Mouse (Mus musculus): ENCODE measurements around the gene Acsl4. TPM values are rescaled to one million over a fixed set of nuclear protein-coding genes. Genes with fewer than 3 reads are reported as not detected.

Acsl4 gene
- polyA plus RNA-seq (2015; fragmentation: Nextera tagmentation; extraction: Ambion mirVana) = 36.9 and 105 TPM in 2 replicates

DNA sequence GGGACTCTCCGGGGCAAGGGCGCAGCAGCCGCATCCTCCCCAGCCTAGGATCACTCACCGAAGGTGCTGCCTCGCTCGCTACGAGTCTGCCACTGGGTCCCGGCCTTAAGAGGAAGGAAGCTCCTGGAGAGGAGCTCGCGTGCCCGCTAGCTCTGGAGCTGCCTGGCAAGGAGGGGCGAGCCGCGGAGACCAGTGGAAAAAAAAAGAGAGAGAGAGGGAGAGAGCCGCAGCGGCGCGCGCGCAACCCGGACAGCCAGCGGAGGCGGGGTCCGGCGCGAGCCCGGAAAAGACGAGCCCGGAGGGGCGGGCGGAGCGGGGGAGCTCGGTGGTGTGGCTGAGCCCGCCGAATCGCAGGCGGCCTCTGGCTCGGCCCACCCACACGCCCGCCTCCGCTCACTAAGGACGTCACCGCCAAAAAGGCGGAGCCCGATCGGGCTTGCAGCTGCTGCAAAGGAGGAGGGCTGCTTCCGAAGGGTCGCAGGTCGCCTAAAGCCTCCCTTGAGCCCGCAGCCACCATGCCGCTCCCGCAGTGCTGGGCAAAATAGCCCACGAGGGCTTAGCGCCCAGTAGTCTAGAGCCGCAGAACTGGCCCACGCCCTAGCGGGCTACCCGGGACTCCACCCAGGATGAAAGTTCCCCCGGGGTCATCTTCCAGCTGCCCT, at the start of gene Acsl4:
Gene Acsl4 (minus strand): TSS at position 289 of the 662 bp plus-strand sequence.

DNA sequence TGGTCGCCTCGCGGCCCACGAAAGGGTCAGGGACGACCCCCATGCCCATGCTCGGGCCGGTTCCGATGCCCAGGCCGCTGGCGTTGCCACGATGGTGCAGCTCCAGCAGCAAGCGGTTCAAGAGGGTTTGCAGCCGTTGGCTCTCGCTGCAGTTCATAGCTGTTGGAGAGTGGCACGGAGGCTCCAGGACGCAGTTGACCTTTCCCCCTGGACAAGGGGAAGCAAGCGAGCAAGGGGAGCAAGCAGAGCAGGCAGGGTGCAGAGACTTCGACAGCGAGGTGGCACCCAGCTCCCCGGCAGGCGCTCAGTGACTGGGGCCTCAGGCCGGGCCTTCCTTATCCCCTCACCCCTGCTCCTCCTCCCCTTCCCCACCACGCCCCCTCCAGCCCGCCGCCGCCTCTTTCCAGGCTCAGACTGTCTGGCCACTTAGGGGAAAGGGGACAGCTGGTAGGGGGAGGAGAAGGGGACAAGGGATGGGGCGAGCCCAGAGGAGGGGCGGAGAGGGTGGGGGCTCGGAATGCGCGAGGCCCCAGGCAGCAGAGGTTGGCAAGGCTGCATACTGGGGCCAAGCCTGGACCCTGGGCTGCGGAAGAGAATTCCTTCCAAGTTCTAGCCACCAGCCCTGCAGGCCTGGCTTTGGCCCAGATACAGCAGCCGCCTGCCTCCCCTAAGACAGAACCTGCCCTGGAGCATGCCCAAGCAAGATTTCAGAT, 84.3 kb downstream of the Acsl4 start, which contains the start of gene Kcne1l:
Gene Kcne1l (minus strand): TSS at position 426 of the 713 bp plus-strand sequence.

Other genes starting within 250 kb of the Acsl4 start
- not detected in 2 replicates for gene Gucy2f, start 193.6 kb downstream of the Acsl4 start, polyA plus RNA-seq (2015; fragmentation: Nextera tagmentation; extraction: Ambion mirVana)
- gene Nxt2, start 163.8 kb downstream of the Acsl4 start, polyA plus RNA-seq (2015; fragmentation: Nextera tagmentation; extraction: Ambion mirVana) = 19.0 and 25.7 TPM in 2 replicates
- gene Kcne1l, start 84.2 kb downstream of the Acsl4 start, polyA plus RNA-seq (2015; fragmentation: Nextera tagmentation; extraction: Ambion mirVana) = 5.6 and 8.9 TPM in 2 replicates

All from adrenal gland, postnatal 0 days (tissue).